Mouse (Mus musculus) ZHBTc4 (cell line): ENCODE results near the gene Map3k12.

Experiments
- DNase-seq: peaks from one replicate; pipeline ENCODE4 v3.0.0-alpha.2; 2011; ENCODE audit warnings: low read depth, low spot score

Map3k12 gene

GRCm38 (mm10) chr15:102460409-102460808, 56.5 kb downstream of the Map3k12 start:
- no peak for DNase-seq

- DNase-seq = peak; percentile 44
These were observed 57.0 kb downstream of the Map3k12 start for GRCm38 (mm10) chr15:102459847-102460246.

- DNase-seq = no peak
These were observed 57.5 kb downstream of the Map3k12 start for GRCm38 (mm10) chr15:102459381-102459780.

- DNase-seq = peak; percentile 94
These were observed 58.0 kb downstream of the Map3k12 start, which contains the start of gene Prr13 for GRCm38 (mm10) chr15:102458904-102459317. Gene Prr13 (plus strand): TSS chr15:102459028.

GRCm38 (mm10) chr15:102458050-102458736, 58.7 kb downstream of the Map3k12 start:
- no peak for DNase-seq

GRCm38 (mm10) chr15:102455993-102456392, 60.9 kb downstream of the Map3k12 start:
- peak; percentile 80 for DNase-seq

- peak; percentile 56 for DNase-seq
These were observed 65.0 kb downstream of the Map3k12 start for GRCm38 (mm10) chr15:102451666-102452430.

GRCm38 (mm10) chr15:102450928-102451327, 65.9 kb downstream of the Map3k12 start:
- DNase-seq = peak; percentile 62

GRCm38 (mm10) chr15:102449366-102449765, 67.5 kb downstream of the Map3k12 start:
- DNase-seq = no peak
